Mouse (Mus musculus) T-helper 17 cell (primary cell): ENCODE measurements around the gene Pdcd1lg2.

ENCODE experiments used
- in situ Hi-C, 2 experiments: fragments of 300-600 bp; cut with MboI, MseI; formaldehyde crosslinking; loops; 1 replicate in 1 of 2; 2 replicates in 1 of 2; pipeline ENCODE4 v1.15.1; 2025; ENCODE audit warnings: high pct_unique_total_duplicates in 2 of 2

Gene Pdcd1lg2

GRCm38 (mm10) chr19:29468941-29469685 is 58.4 kb downstream of the Pdcd1lg2 start:
- in situ Hi-C loops = no loop called here

GRCm38 (mm10) chr19:29469686-29470254 is 59.1 kb downstream of the Pdcd1lg2 start:
- in situ Hi-C loops = no loop called here

- in situ Hi-C loops = no loop called here
Measured at GRCm38 (mm10) chr19:29470652-29471051, 59.9 kb downstream of the Pdcd1lg2 start.

DNA sequence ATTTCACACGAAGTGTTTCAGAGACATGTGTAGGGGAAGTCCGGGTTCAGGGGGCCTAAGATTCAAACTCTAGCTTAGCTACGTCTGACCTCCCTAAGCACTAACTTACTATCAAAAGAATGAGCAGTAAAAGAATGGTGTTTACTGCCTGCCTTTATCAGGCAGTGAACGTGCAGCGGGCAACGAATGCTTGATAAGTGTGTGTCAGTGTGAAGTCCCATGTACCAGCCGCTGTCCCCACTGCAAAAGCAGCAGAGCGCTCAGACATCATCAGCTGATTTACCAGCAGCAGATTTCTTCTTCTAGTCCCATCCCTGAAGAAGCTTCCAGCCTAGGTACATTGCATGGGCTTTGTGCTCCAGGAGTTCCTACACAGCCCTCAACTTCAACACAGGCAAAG is 61.7 kb downstream of the Pdcd1lg2 start:
- in situ Hi-C loops = no loop called here

GRCm38 (mm10) chr19:29472946-29473345 is 62.2 kb downstream of the Pdcd1lg2 start:
- in situ Hi-C loops = no loop called here

GRCm38 (mm10) chr19:29474803-29475202 is 64.1 kb downstream of the Pdcd1lg2 start:
- in situ Hi-C loops = no loop called here

DNA sequence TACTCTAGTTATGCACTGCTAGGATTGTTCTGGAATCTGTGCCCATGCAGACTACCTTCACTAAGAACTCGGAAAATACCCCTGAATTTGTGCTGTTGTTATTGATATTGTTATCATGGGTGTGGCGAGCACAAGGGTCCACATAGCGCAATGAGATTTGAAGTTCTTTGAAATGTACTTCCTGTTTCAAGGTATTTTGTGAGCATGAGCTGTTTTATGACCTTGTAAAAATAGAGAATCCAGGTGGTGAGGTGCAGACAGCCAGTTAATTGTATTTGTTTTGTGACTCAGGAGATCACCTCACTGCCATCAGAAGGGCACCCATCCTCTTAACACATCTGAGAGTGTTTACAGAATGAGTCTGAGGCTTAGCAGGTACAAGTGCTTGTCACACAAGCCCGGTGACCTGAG is 64.5 kb downstream of the Pdcd1lg2 start:
- in situ Hi-C loops = no loop called here

GRCm38 (mm10) chr19:29478598-29478997 is 67.9 kb downstream of the Pdcd1lg2 start:
- in situ Hi-C loops = no loop called here

DNA sequence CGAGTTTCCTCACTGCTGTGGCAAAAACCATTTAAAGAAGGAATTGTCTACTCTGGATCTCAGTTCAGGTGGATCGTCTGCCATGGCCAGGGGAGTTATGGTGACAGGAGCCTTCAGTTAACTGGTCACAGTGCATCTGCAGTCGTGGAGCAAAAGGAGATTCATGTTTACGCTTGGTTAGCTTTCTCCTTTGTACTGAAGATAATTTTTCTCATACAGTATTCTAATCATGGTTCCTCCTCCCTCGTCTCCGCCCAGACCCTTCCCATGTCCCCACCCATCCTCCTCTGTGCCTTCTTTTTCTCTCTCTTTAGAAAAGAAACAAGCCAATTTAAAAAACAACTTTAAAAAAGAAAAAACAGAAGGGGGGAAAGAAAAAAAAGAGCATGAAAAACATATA is 70.9 kb downstream of the Pdcd1lg2 start:
- in situ Hi-C loops = loop anchor here in 1 of 2 experiments (10.0 kb wide), 1 partner anchor 1467 kb away; the partner anchor contains the start of gene Rfx3

DNA sequence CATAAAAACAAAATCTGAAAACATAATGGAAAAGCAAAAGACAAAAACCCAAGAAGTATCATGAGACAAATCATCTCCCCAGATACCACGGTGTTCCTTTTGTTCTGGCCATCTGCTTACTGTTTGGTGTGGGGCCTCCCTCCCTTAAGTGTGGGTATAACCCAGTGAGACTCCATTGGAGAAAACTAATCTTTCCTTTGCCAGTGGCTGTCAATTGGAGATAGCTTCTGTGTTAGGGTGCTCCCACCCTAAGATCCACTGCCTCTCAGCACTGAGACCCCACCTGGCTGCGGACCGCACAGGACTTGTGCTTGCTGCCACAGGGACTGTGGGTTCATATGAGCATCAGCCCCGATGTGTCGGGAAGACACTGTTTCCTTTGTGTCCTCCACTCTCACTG is 71.4 kb downstream of the Pdcd1lg2 start:
- in situ Hi-C loops = loop anchor here in 1 of 2 experiments (10.0 kb wide), 1 partner anchor 1467 kb away; the partner anchor contains the start of gene Rfx3

DNA sequence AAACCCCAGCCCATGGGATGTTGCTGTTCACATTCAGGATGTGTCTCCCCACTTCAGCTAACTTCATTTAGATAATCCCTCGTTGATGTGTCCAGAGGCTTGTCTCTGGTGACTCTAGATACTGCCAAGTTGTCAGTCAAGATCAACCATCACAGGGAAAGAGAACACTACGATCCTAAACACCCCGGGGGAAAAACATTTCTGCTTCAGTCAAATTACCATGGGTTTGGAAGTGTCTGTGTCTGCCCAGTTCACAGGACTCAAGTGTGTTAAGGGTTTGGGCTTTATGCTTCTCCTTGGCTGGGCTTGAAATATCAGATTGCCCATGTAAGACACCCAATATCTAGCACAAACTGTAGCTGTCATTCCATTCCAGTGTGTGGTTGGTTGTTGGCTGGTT is 71.9 kb downstream of the Pdcd1lg2 start:
- in situ Hi-C loops = loop anchor here in 1 of 2 experiments (10.0 kb wide), 1 partner anchor 1468 kb away; the partner anchor contains the start of gene Rfx3

DNA sequence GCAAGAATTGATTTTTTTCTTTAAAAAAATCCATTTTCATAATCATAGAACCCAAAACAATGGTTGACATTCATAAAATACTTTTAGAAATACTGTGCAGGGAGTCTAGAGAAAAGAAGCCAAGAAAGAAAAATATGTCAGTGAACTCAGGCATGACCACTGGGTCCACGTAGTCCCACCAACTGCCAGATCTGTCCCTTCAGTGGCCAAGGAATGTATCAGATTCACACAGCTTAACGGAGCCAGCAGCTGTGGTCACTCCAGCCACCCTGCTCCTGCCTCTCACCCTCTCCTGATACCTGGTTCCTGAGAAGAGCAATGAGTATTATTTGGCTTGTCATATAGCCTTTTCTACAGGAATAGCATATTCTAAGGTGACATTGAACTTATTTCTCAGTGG is 72.7 kb downstream of the Pdcd1lg2 start:
- in situ Hi-C loops = loop anchor here in 1 of 2 experiments (10.0 kb wide), 1 partner anchor 1469 kb away; the partner anchor contains the start of gene Rfx3

DNA sequence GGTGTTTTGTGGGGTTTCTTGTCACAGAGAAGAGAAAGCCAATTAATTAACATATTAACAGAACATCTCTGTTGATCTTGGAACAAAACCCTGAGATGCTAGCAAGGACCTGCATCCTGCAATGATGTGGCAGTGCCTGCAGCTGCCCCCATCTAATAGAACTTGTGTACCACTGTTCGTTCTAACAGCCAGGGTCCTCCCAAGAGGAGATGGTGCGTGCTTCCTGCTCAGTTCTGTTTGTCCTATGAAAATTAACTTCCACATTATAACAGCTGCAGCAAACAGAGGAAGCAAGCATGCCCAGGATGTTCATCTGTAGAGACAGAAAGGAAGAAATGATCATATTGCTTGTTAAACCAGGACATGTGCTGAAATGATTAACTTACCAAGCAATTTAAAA is 73.8 kb downstream of the Pdcd1lg2 start:
- in situ Hi-C loops = loop anchor here in 1 of 2 experiments (10.0 kb wide), 1 partner anchor 1470 kb away; the partner anchor contains the start of gene Rfx3

- in situ Hi-C loops = loop anchor here in 1 of 2 experiments (10.0 kb wide), 1 partner anchor 1471 kb away; the partner anchor contains the start of gene Rfx3
Measured at GRCm38 (mm10) chr19:29485257-29485948, 74.7 kb downstream of the Pdcd1lg2 start.

DNA sequence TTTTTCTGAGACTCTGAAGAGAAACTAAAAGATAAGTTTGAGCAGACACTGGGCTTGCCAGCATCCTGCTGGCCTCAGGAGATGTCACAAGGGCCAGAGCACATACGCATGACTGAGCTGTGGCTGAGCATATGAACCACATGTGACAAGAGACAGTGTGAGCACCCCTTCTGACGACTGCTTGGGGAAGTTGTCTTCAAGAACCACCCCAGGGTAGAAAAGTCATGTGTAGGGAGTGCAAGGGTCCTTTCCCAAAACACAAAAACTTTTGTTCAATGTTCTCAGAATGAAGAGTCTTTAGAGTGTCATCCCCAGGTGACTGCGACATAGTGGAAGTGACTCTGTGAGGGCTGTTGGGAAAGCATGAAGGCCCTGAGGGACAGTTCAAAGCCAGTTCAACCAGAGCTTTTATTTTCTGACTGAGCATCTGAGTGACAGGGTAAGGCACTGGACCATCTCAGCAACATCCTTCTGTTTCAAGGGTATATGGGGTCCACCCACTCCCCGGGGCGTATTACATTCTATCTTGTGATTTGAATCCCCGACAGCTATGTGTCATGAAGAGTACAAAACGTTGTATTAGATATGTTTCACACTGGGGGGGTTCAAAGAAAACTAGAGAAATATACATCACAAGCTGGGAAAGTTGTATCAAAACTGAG is 76.0 kb downstream of the Pdcd1lg2 start:
- in situ Hi-C loops = loop anchor here in 1 of 2 experiments (10.0 kb wide), 1 partner anchor 1472 kb away; the partner anchor contains the start of gene Rfx3

DNA sequence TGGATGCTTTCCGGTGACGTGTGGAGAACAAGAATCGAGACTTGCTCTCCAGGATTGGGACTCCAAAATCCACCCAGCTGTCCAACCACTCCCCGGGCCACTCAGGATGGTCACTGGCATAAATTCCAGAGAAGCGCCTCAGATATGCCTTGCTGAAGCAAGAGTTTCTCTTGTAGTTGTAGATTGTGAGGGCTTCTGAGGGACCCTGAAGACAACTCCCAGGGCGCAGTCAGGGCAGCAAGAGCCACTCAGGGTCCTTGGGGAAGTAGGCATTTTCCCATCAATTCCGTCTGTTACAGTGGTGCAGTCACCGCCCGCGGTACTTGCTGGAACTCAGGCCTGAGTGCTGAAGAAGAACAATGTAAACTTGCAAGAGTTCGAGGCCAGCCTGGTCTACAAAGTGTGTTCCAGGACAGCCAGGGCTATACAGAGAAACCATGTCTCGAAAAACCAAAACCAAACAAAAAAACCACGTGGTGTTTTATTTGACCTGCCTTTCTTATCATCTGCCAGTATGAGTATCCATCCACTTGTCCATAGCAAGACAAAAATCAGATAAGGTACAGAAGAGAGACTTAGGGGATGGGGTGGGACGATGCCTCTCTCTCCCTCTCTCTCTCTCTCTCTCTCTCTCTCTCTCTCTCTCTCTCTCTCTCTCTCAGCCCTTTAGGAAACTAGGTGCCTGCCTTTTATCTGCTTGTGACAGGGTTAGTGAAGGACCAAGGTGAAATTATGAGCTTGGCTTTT is 76.8 kb downstream of the Pdcd1lg2 start:
- in situ Hi-C loops = loop anchor here in 1 of 2 experiments (10.0 kb wide), 1 partner anchor 1473 kb away; the partner anchor contains the start of gene Rfx3

DNA sequence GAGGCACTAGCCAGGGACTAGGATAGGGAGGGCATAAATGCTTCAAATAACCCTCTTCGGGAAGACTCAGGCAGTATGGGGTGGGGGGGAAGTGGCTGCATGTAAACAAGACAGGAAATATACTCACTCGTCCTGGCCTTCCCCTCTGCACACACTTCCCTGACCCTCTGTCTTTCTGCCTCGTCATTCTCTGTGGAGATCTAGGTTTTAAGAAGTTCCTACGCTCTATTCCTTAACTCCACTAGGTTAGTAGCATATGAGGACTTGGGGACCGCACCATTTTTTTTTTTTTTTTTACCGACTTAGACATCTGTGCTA is 77.3 kb downstream of the Pdcd1lg2 start:
- in situ Hi-C loops = loop anchor here in 1 of 2 experiments (10.0 kb wide), 1 partner anchor 1473 kb away; the partner anchor contains the start of gene Rfx3

DNA sequence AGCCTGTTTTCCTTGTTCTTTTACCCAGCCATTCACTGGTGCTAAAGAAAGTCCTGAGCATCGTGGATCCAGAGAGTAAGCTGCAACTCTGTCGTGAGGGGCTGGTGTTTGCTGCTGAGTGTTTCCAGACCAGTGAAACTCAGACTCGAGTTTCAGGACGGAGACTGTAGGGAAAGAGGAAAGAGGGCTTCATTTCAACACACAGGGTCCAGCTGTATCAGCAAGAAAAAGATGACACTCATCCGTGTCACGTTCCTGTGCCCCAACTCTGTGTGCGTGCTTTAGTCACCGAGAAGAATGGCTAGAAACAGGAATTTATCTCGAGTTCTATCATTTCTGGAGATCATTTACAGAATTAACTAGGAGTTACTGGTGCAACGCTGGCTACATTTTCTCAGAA is 77.7 kb downstream of the Pdcd1lg2 start:
- in situ Hi-C loops = loop anchor here in 1 of 2 experiments (10.0 kb wide), 1 partner anchor 1474 kb away; the partner anchor contains the start of gene Rfx3

GRCm38 (mm10) chr19:29489785-29490284 is 79.1 kb downstream of the Pdcd1lg2 start:
- in situ Hi-C loops = loop anchor here (10.0 kb wide), 2 partner anchors 135 to 1475 kb away; partner anchors contain the start of gene Rfx3 (in 1 of the 2)

DNA sequence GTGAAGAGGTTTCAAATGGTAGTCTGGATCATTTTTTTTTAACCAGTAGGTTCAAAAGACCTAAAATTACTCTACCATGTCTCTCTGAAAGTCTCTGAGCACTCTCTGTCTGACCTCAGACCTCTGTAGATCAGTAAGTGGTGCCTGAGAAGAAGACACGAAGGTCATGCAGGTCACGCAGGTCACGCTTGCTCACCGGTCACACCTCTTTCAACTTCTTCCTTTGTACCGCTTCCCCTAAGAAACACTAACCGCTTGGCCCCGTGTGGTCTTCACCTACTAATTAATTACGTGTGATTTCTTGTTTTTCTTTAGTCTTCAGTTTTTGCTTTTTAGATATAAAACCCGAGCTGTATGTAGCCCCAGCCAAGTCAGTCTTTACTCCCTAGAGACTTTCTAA is 80.7 kb downstream of the Pdcd1lg2 start:
- in situ Hi-C loops = loop anchor here in 1 of 2 experiments (10.0 kb wide), 1 partner anchor 137 kb away; no protein-coding TSS in a partner anchor
